Mouse (Mus musculus): ENCODE measurements around the gene Tcp11l2.

- TF ChIP-seq POLR2A (IDR thresholded peaks at IDR 0.05; ENCODE audit: insufficient read length, low read depth): no peak
- TF ChIP-seq POLR2AphosphoS2 (IDR thresholded peaks at IDR 0.05; ENCODE audit: insufficient read length, low read depth): no peak
- TF ChIP-seq TCF12 (IDR thresholded peaks at IDR 0.05; ENCODE audit: insufficient read depth, poor library complexity, severe bottlenecking): no peak
- TF ChIP-seq USF1 (IDR thresholded peaks at IDR 0.05; ENCODE audit: low read depth): no peak
- no peak for TF ChIP-seq MAX (IDR thresholded peaks at IDR 0.05; ENCODE audit: low read depth)
- no peak for TF ChIP-seq E2F4 (IDR thresholded peaks at IDR 0.05; ENCODE audit: insufficient read depth)
- no peak for TF ChIP-seq REST (IDR thresholded peaks at IDR 0.05; ENCODE audit: insufficient read depth, insufficient read length)
Measured at GRCm38 (mm10) chr10:84654731-84655130, 78.3 kb downstream of the Tcp11l2 start.

Data from myocyte (in vitro differentiated cells).